Mouse (Mus musculus) central nervous system, embryonic 18 days (tissue): ENCODE measurements around the gene Trappc2. TPM values are rescaled to one million over a fixed set of nuclear protein-coding genes. Genes with fewer than 3 reads are reported as not detected.

Experiments used
- polyA plus RNA-seq: library from polyadenylated mRNA; depleted of rRNA; stranded (reverse); fragments of >200 nt; gene quantifications from 2 replicates; pipeline ENCODE4 v1.2.3, GENCODE M21; 2012; rRNA removed

Gene Trappc2
- polyA plus RNA-seq: 34.9 and 39.6 TPM in 2 replicates

GRCm38 (mm10) chrX:166440036-166440615, at the start of gene Trappc2:
Gene Trappc2 (plus strand): TSS chrX:166440574.

GRCm38 (mm10) chrX:166440616-166441063, 266 bp downstream of the Trappc2 start, which contains the start of gene Ofd1:
Gene Ofd1 (minus strand): TSS chrX:166440704.

GRCm38 (mm10) chrX:166479365-166479983, 39.1 kb downstream of the Trappc2 start, which contains the start of gene Rab9:
Gene Rab9 (minus strand): TSS chrX:166479867.

Other genes starting within 250 kb of the Trappc2 start
- gene Gpm6b, start 201.7 kb upstream of the Trappc2 start, polyA plus RNA-seq: 299 and 301 TPM in 2 replicates
- gene Ofd1, start 130 bp downstream of the Trappc2 start, polyA plus RNA-seq: 6.3 and 6.5 TPM in 2 replicates
- gene Rab9, start 39.3 kb downstream of the Trappc2 start, polyA plus RNA-seq: 30.1 and 31.6 TPM in 2 replicates
- 1.8 and 1.9 TPM in 2 replicates for gene Tceanc, start 78.0 kb downstream of the Trappc2 start, polyA plus RNA-seq
- gene Egfl6, start 145.1 kb downstream of the Trappc2 start, polyA plus RNA-seq: 1.5 and 2.5 TPM in 2 replicates